Mouse (Mus musculus): ENCODE data around the gene Slc3a2.

Gene Slc3a2

GRCm38 (mm10) chr19:8722907-8723573 lies at the start of gene Slc3a2:
TSS of gene Slc3a2 (minus strand) at chr19:8723369.
- ChIA-PET POLR2A (interaction anchor here (0.6 to 31.6 kb wide), 284 partner anchors 1 to 1894 kb away, joined by 3 to 1732 read pairs (median 5); partner anchors contain the start of genes Zbtb3 (in 4 of the 4), 1700092M07Rik (in 3 of the 4), AC129217.1 (in 3 of the 4) and B3gat3 (in 3 of the 4)), CTCF (interaction anchor here (0.6 to 2.7 kb wide), 10 partner anchors 9 to 244 kb away, joined by 3 to 39 read pairs (median 4); partner anchors contain the start of genes Eef1g (in 1 of the 4) and Stx5a (in 1 of the 4))

GRCm38 (mm10) chr19:8770567-8771270 lies 47.5 kb upstream of the Slc3a2 start, which contains the start of gene Tmem223:
TSS of gene Tmem223 (plus strand) at chr19:8770996.
- POLR2A ChIA-PET = interaction anchor here (0.6 to 27.6 kb wide), 48 partner anchors 8 to 310 kb away, joined by 3 to 801 read pairs (median 6); partner anchors contain the start of genes 1810009A15Rik (in 3 of the 4), Eef1g (in 3 of the 4), Gm49416 (in 3 of the 4) and Nxf1 (in 3 of the 4)

GRCm38 (mm10) chr19:8765562-8765961 lies 42.4 kb upstream of the Slc3a2 start:
- POLR2A ChIA-PET = interaction anchor here in 3 of 4 experiments (1.1 to 27.6 kb wide), 13 partner anchors 8 to 62 kb away, joined by 3 to 801 read pairs (median 10); partner anchors contain the start of genes Nxf1 (in 3 of the 3), Tmem179b (in 2 of the 3), Zbtb3 (in 2 of the 3) and 1700092M07Rik (in 1 of the 3)
- CTCF ChIA-PET = interaction anchor here in 1 of 4 experiments (0.6 kb wide), 1 partner anchor 82 kb away, joined by 6 read pairs; no protein-coding TSS in a partner anchor

More at GRCm38 (mm10) chr19:8770567-8771270, 47.5 kb upstream of the Slc3a2 start, which contains the start of gene Tmem223:
- CTCF ChIA-PET = interaction anchor here in 2 of 4 experiments (0.5 to 1.4 kb wide), 2 partner anchors 10 to 29 kb away, joined by 3 to 5 read pairs; no protein-coding TSS in a partner anchor

- ChIA-PET CTCF (no interaction called here), POLR2A (interaction anchor here in 2 of 4 experiments (1.0 to 6.1 kb wide), 19 partner anchors 8 to 221 kb away, joined by 3 to 47 read pairs (median 4); partner anchors contain the start of genes Slc3a2 (in 2 of the 2), Tmem179b (in 2 of the 2), Tmem223 (in 2 of the 2) and 1810009A15Rik (in 1 of the 2))
Observed at GRCm38 (mm10) chr19:8763276-8763675, 40.1 kb upstream of the Slc3a2 start.

- POLR2A ChIA-PET = interaction anchor here (0.6 to 15.6 kb wide), 37 partner anchors 10 to 1423 kb away, joined by 3 to 436 read pairs (median 4); partner anchors contain the start of genes Slc3a2 (in 3 of the 4), Taf6l (in 2 of the 4), Tmem179b (in 2 of the 4) and Tmem223 (in 2 of the 4)
- CTCF ChIA-PET = interaction anchor here in 3 of 4 experiments (0.5 to 1.3 kb wide), 10 partner anchors 10 to 1410 kb away, joined by 3 to 6 read pairs (median 4); partner anchors contain the start of genes Taf6l (in 2 of the 3) and Tmem223 (in 1 of the 3)
Observed at GRCm38 (mm10) chr19:8760757-8761156, 37.6 kb upstream of the Slc3a2 start.

- CTCF ChIA-PET = no interaction called here
- POLR2A ChIA-PET = interaction anchor here in 3 of 4 experiments (0.5 to 15.6 kb wide), 22 partner anchors 9 to 1625 kb away, joined by 3 to 436 read pairs (median 49); partner anchors contain the start of genes Slc3a2 (in 3 of the 3), 1700092M07Rik (in 2 of the 3), Stx5a (in 2 of the 3) and Taf6l (in 2 of the 3)
Observed at GRCm38 (mm10) chr19:8758899-8759298, 35.7 kb upstream of the Slc3a2 start.

GRCm38 (mm10) chr19:8757471-8757998 lies 34.4 kb upstream of the Slc3a2 start:
- POLR2A ChIA-PET = interaction anchor here (0.8 to 15.6 kb wide), 92 partner anchors 9 to 1516 kb away, joined by 3 to 436 read pairs (median 6); partner anchors contain the start of genes Tmem179b (in 4 of the 4), 1700092M07Rik (in 3 of the 4), Hnrnpul2 (in 3 of the 4) and Slc3a2 (in 3 of the 4)
- CTCF ChIA-PET = interaction anchor here in 3 of 4 experiments (0.6 to 1.2 kb wide), 4 partner anchors 10 to 389 kb away, joined by 4 to 8 read pairs (median 6); no protein-coding TSS in a partner anchor

- ChIA-PET CTCF (interaction anchor here in 2 of 4 experiments (0.9 to 1.7 kb wide), 6 partner anchors 10 to 41 kb away, joined by 3 to 10 read pairs (median 4); partner anchors contain the start of gene Tmem179b (in 1 of the 2)), POLR2A (interaction anchor here (0.5 to 15.6 kb wide), 140 partner anchors 8 to 1707 kb away, joined by 3 to 436 read pairs (median 5); partner anchors contain the start of genes Tmem179b (in 4 of the 4), 1700092M07Rik (in 3 of the 4), 1810009A15Rik (in 3 of the 4) and AC129217.1 (in 3 of the 4))
Observed at GRCm38 (mm10) chr19:8756635-8757387, 33.6 kb upstream of the Slc3a2 start, which contains the start of gene Nxf1. TSS of gene Nxf1 (plus strand) at chr19:8757073.

GRCm38 (mm10) chr19:8755652-8756051 lies 32.5 kb upstream of the Slc3a2 start:
- CTCF ChIA-PET = interaction anchor here in 3 of 4 experiments (0.6 to 1.7 kb wide), 8 partner anchors 12 to 1699 kb away, joined by 3 to 10 read pairs (median 3); partner anchors contain the start of gene Tmem179b (in 1 of the 3)
- POLR2A ChIA-PET = interaction anchor here (0.5 to 15.6 kb wide), 56 partner anchors 8 to 1337 kb away, joined by 3 to 436 read pairs (median 12); partner anchors contain the start of genes 1700092M07Rik (in 3 of the 4), Slc3a2 (in 3 of the 4), Stx5a (in 3 of the 4) and Taf6l (in 3 of the 4)

GRCm38 (mm10) chr19:8747368-8747767 lies 24.2 kb upstream of the Slc3a2 start:
- CTCF ChIA-PET = interaction anchor here in 2 of 4 experiments (0.7 to 1.2 kb wide), 4 partner anchors 9 to 362 kb away, joined by 4 to 7 read pairs (median 4); partner anchors contain the start of gene Nxf1 (in 2 of the 2)
- POLR2A ChIA-PET = interaction anchor here in 3 of 4 experiments (0.5 to 31.6 kb wide), 22 partner anchors 9 to 219 kb away, joined by 3 to 1581 read pairs (median 4); partner anchors contain the start of genes Nxf1 (in 3 of the 3), Slc3a2 (in 3 of the 3), 1810009A15Rik (in 1 of the 3) and Eef1g (in 1 of the 3)

- ChIA-PET POLR2A (interaction anchor here in 3 of 4 experiments (0.6 to 31.6 kb wide), 8 partner anchors 11 to 26 kb away, joined by 3 to 1732 read pairs (median 38); partner anchors contain the start of genes Nxf1 (in 3 of the 3), Slc3a2 (in 3 of the 3), Tmem179b (in 1 of the 3) and Tmem223 (in 1 of the 3)), CTCF (interaction anchor here in 1 of 4 experiments (1.5 kb wide), 1 partner anchor 11 kb away, joined by 3 read pairs; the partner anchor contains the start of gene Nxf1)
Observed at GRCm38 (mm10) chr19:8745382-8745781, 22.2 kb upstream of the Slc3a2 start.

GRCm38 (mm10) chr19:8742176-8742575 lies 19.0 kb upstream of the Slc3a2 start:
- CTCF ChIA-PET = no interaction called here
- POLR2A ChIA-PET = interaction anchor here (0.5 to 31.6 kb wide), 36 partner anchors 9 to 247 kb away, joined by 3 to 1732 read pairs (median 10); partner anchors contain the start of genes 1810009A15Rik (in 3 of the 4), Gm49416 (in 3 of the 4), Slc3a2 (in 3 of the 4) and Taf6l (in 3 of the 4)

- ChIA-PET POLR2A (interaction anchor here (0.6 to 31.6 kb wide), 65 partner anchors 9 to 1770 kb away, joined by 3 to 1732 read pairs (median 6); partner anchors contain the start of genes 1810009A15Rik (in 3 of the 4), Gm49416 (in 3 of the 4), Nxf1 (in 3 of the 4) and Slc3a2 (in 3 of the 4)), CTCF (interaction anchor here in 3 of 4 experiments (0.5 to 1.7 kb wide), 5 partner anchors 18 to 58 kb away, joined by 3 to 17 read pairs (median 3); partner anchors contain the start of gene Slc3a2 (in 1 of the 3))
Observed at GRCm38 (mm10) chr19:8741243-8741869, 18.2 kb upstream of the Slc3a2 start, which contains the start of gene Stx5a. TSS of gene Stx5a (plus strand) at chr19:8741413.

- ChIA-PET CTCF (interaction anchor here in 3 of 4 experiments (0.7 to 1.7 kb wide), 5 partner anchors 18 to 59 kb away, joined by 3 to 17 read pairs (median 4); partner anchors contain the start of gene Slc3a2 (in 1 of the 3)), POLR2A (interaction anchor here (0.6 to 31.6 kb wide), 62 partner anchors 10 to 327 kb away, joined by 3 to 1732 read pairs (median 6); partner anchors contain the start of genes 1810009A15Rik (in 3 of the 4), Gm49416 (in 3 of the 4), Nxf1 (in 3 of the 4) and Slc3a2 (in 3 of the 4))
Observed at GRCm38 (mm10) chr19:8740603-8741002, 17.4 kb upstream of the Slc3a2 start, which contains the start of gene 1700092M07Rik. TSS of gene 1700092M07Rik (plus strand) at chr19:8740718.

All from embryonic stem cell, embryonic (primary cell).